Mouse (Mus musculus): Measurements from ENCODE around the gene Cep85l. TPM values are rescaled to one million over a fixed set of nuclear protein-coding genes. Genes with fewer than 3 reads are reported as not detected.

Gene Cep85l
- polyA plus RNA-seq (2015; fragmentation: Nextera tagmentation; extraction: Ambion mirVana), result 7.9 and 8.6 TPM in 2 replicates

GRCm38 (mm10) chr10:53379709-53380106 is at the start of gene Cep85l:
TSS of gene Cep85l (minus strand) at chr10:53379947.

GRCm38 (mm10) chr10:53337162-53337923 is 42.4 kb downstream of the Cep85l start, which contains the start of gene Pln:
TSS of gene Pln (plus strand) at chr10:53337667.

Other genes starting within 250 kb of the Cep85l start
- 0.91 and 1.5 TPM in 2 replicates for gene Pln, start 42.3 kb downstream of the Cep85l start, polyA plus RNA-seq (2015; fragmentation: Nextera tagmentation; extraction: Ambion mirVana)
- 48.9 and 52.4 TPM in 2 replicates for gene Asf1a, start 216.8 kb upstream of the Cep85l start, polyA plus RNA-seq (2015; fragmentation: Nextera tagmentation; extraction: Ambion mirVana)

Data from skeletal muscle tissue, postnatal 0 days (tissue).